Mouse (Mus musculus): ENCODE results near the gene Rars.
"Not testable (repeated sequence)": the region's sequence is repeated elsewhere in the genome, so short reads cannot be mapped to it uniquely, and the experiment has no call there.

Rars gene

GRCm38 (mm10) chr11:35834022-35834760 lies at the start of gene Rars:
Gene Rars, minus strand, starts transcription at chr11:35834506.
- peak; percentile 92 for DNase-seq (ENCODE audit: low spot score)

GRCm38 (mm10) chr11:35882777-35883176 lies 48.5 kb upstream of the Rars start:
- DNase-seq (ENCODE audit: low spot score), result no peak

GRCm38 (mm10) chr11:35878559-35878897 lies 44.2 kb upstream of the Rars start:
- no peak for DNase-seq (ENCODE audit: low spot score)

- no peak for DNase-seq (ENCODE audit: low spot score)
Measured at GRCm38 (mm10) chr11:35877651-35878558, 43.6 kb upstream of the Rars start.

- DNase-seq (ENCODE audit: low spot score), result no peak
Measured at GRCm38 (mm10) chr11:35873624-35874244, 39.4 kb upstream of the Rars start.

GRCm38 (mm10) chr11:35870961-35871360 lies 36.7 kb upstream of the Rars start:
- no peak for DNase-seq (ENCODE audit: low spot score)

GRCm38 (mm10) chr11:35866140-35866539 lies 31.8 kb upstream of the Rars start:
- DNase-seq (ENCODE audit: low spot score), result no peak

- peak; percentile 50 for DNase-seq (ENCODE audit: low spot score)
Measured at GRCm38 (mm10) chr11:35864981-35865604, 30.8 kb upstream of the Rars start.

GRCm38 (mm10) chr11:35863653-35864052 lies 29.3 kb upstream of the Rars start:
- DNase-seq (ENCODE audit: low spot score), result no peak

GRCm38 (mm10) chr11:35857395-35858067 lies 23.2 kb upstream of the Rars start:
- no peak for DNase-seq (ENCODE audit: low spot score)

- DNase-seq (ENCODE audit: low spot score), result no peak
Measured at GRCm38 (mm10) chr11:35856359-35857040, 22.2 kb upstream of the Rars start.

GRCm38 (mm10) chr11:35855567-35855966 lies 21.3 kb upstream of the Rars start:
- no peak for DNase-seq (ENCODE audit: low spot score)

- DNase-seq (ENCODE audit: low spot score), result no peak
Measured at GRCm38 (mm10) chr11:35854941-35855340, 20.6 kb upstream of the Rars start.

- no peak for DNase-seq (ENCODE audit: low spot score)
Measured at GRCm38 (mm10) chr11:35853651-35854050, 19.3 kb upstream of the Rars start.

GRCm38 (mm10) chr11:35852731-35853130 lies 18.4 kb upstream of the Rars start:
- DNase-seq (ENCODE audit: low spot score), result no peak

- no peak for DNase-seq (ENCODE audit: low spot score)
Measured at GRCm38 (mm10) chr11:35844299-35844698, 10.0 kb upstream of the Rars start.

GRCm38 (mm10) chr11:35842560-35842959 lies 8.3 kb upstream of the Rars start:
- DNase-seq (ENCODE audit: low spot score), result not testable (repeated sequence)

GRCm38 (mm10) chr11:35841738-35842325 lies 7.5 kb upstream of the Rars start:
- DNase-seq (ENCODE audit: low spot score), result no peak

- not testable (repeated sequence) for DNase-seq (ENCODE audit: low spot score)
Measured at GRCm38 (mm10) chr11:35840806-35841205, 6.5 kb upstream of the Rars start.

GRCm38 (mm10) chr11:35840282-35840681 lies 6.0 kb upstream of the Rars start:
- DNase-seq (ENCODE audit: low spot score), result no peak
